Mouse (Mus musculus) liver, embryonic 14.5 days (tissue): ENCODE data around the gene Gm572.

ENCODE experiments used
- CTCF ChIP-seq: IDR thresholded peaks from 2 replicates; pipeline ENCODE4 v1.5.1; 2016; ENCODE audit warnings: antibody characterized with exemption, low read depth, control low read depth
- EP300 ChIP-seq: IDR thresholded peaks from 2 replicates; pipeline ENCODE4 v1.6.1; 2016; ENCODE audit warnings: antibody characterized with exemption, low read depth

DNA sequence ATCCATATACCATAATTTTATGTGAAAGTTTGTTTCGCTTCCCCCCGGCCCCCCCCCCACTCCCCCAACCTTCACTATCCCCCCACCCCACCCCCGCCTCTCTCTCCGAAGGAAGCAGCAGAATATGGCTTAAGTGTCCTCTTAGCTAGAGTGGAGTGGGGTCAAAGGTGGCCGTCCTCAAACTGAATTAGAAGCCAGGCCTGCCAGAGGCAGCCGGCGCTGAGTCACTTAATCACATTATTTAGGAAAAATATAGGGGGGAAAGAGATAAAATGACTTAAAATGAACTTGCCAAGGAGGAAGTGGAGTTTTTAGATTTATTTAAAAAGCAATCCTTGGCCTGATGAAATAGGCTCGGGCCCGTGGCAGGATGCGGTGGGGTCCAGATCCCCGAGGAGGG, 65.7 kb downstream of the Gm572 start:
- no peak for TF ChIP-seq EP300
- no peak for TF ChIP-seq CTCF
